Mouse (Mus musculus): ENCODE measurements around the gene Icosl.

- TF ChIP-seq CTCF (IDR thresholded peaks at IDR 0.05; ENCODE audit: insufficient read depth, low read length) (no peak), POLR2A (IDR thresholded peaks at IDR 0.05; ENCODE audit: borderline replicate concordance, extremely low read depth, low read depth, low read length) (no peak)
Measured at GRCm38 (mm10) chr10:78049519-78050035, 19.5 kb upstream of the Icosl start.

Measured in lung, adult 2 months (tissue).